11 mouse cellular contexts compared by ENCODE assay signal in genomic region chr12:5464250-5464899, GRCm38 (mm10).
DNase-seq lines count a peak whose midpoint lies in the region; ATAC-seq and TF ChIP-seq lines count a peak whose summit lies in the region.
"Had no signal": no experiment of that assay in that cellular context is flagged by ENCODE, and none has a peak within 500 bp of the region (broad histone marks: within the 10 kb centered on the region; RNA-seq: fewer than 3 reads in every experiment).

No protein-coding gene starts in this region.

- 20% methylated on average over 9 of the region's 9 CpGs for WGBS in forebrain, embryonic 15.5 days
- 38% methylated on average over 9 of the region's 9 CpGs for WGBS in forebrain, embryonic 11.5 days
- 40% methylated on average over 9 of the region's 9 CpGs for WGBS in midbrain, embryonic 10.5 days
- 22% methylated on average over 9 of the region's 9 CpGs for WGBS in midbrain, embryonic 15.5 days
- 37% methylated on average over 9 of the region's 9 CpGs for WGBS in kidney, postnatal 0 days
- 76% methylated on average over 9 of the region's 9 CpGs for WGBS in liver, postnatal 0 days (ENCODE audit: insufficient replicate concordance)

- H3K9me3 ChIP-seq in forebrain, embryonic 15.5 days, result no peaks in the 10 kb centered on the region
- H3K9me3 ChIP-seq in forebrain, embryonic 11.5 days (ENCODE audit: control insufficient read depth, low read length), result no peaks in the 10 kb centered on the region
- H3K9me3 ChIP-seq in midbrain, embryonic 10.5 days (replicated peaks), result no peaks in the 10 kb centered on the region
- H3K9me3 ChIP-seq in midbrain, embryonic 15.5 days, result no peaks in the 10 kb centered on the region
- H3K9me3 ChIP-seq in kidney, postnatal 0 days (replicated peaks; ENCODE audit: low read length), result no peaks in the 10 kb centered on the region
- H3K9me3 ChIP-seq in liver, postnatal 0 days (ENCODE audit: low read length), result no peaks in the 10 kb centered on the region
- H3K9me3 ChIP-seq: liver, embryonic 15.5 days had no signal

- H3K27ac ChIP-seq in forebrain, embryonic 15.5 days (replicated peaks), result no peak overlapping the region
- no peak overlapping the region for H3K27ac ChIP-seq in forebrain, embryonic 11.5 days (ENCODE audit: low read depth, low read length)
- no peak overlapping the region for H3K27ac ChIP-seq in midbrain, embryonic 10.5 days (replicated peaks)
- H3K27ac ChIP-seq in midbrain, embryonic 15.5 days, result no peak overlapping the region
- H3K27ac ChIP-seq in kidney, postnatal 0 days, result no peak overlapping the region
- no peak overlapping the region for H3K27ac ChIP-seq in liver, postnatal 0 days (ENCODE audit: low read depth)
- H3K27ac ChIP-seq: liver, embryonic 15.5 days had no signal

- peaks cover 3% of the 10 kb centered on the region; the same call in 1 of the 2 replicates for H3K4me1 ChIP-seq in forebrain, embryonic 15.5 days
- H3K4me1 ChIP-seq in forebrain, embryonic 11.5 days (replicated peaks; ENCODE audit: control insufficient read depth, insufficient read depth, low read length), result no peaks in the 10 kb centered on the region
- peaks cover 13% of the 10 kb centered on the region for H3K4me1 ChIP-seq in midbrain, embryonic 10.5 days
- 0 out of 2 replicates have a peak, but pooled peaks cover 3% of the 10 kb centered on the region for H3K4me1 ChIP-seq in midbrain, embryonic 15.5 days
- no peaks in the 10 kb centered on the region for H3K4me1 ChIP-seq in kidney, postnatal 0 days (replicated peaks; ENCODE audit: insufficient read depth, low read length)
- H3K4me1 ChIP-seq in liver, postnatal 0 days (ENCODE audit: insufficient read depth), result no peaks in the 10 kb centered on the region
- H3K4me1 ChIP-seq: liver, embryonic 15.5 days had no signal

- H3K36me3 ChIP-seq in forebrain, embryonic 15.5 days, result no peaks in the 10 kb centered on the region
- no peaks in the 10 kb centered on the region for H3K36me3 ChIP-seq in forebrain, embryonic 11.5 days (ENCODE audit: control insufficient read depth, insufficient read depth, low read length)
- no peaks in the 10 kb centered on the region for H3K36me3 ChIP-seq in midbrain, embryonic 10.5 days
- no peaks in the 10 kb centered on the region for H3K36me3 ChIP-seq in midbrain, embryonic 15.5 days (replicated peaks)
- no peaks in the 10 kb centered on the region for H3K36me3 ChIP-seq in kidney, postnatal 0 days (ENCODE audit: insufficient read depth, low read length)
- H3K36me3 ChIP-seq in liver, postnatal 0 days (replicated peaks; ENCODE audit: insufficient read depth, low read length), result no peaks in the 10 kb centered on the region
- H3K36me3 ChIP-seq: liver, embryonic 15.5 days had no signal

- H3K4me3 ChIP-seq in forebrain, embryonic 15.5 days, result no peak overlapping the region
- H3K4me3 ChIP-seq in forebrain, embryonic 11.5 days (ENCODE audit: low read depth, low read length), result no peak overlapping the region
- no peak overlapping the region for H3K4me3 ChIP-seq in midbrain, embryonic 10.5 days
- no peak overlapping the region for H3K4me3 ChIP-seq in midbrain, embryonic 15.5 days
- H3K4me3 ChIP-seq in kidney, postnatal 0 days (replicated peaks; ENCODE audit: low read depth, low read length), result no peak overlapping the region
- H3K4me3 ChIP-seq in liver, postnatal 0 days (ENCODE audit: low read depth, low read length), result no peak overlapping the region
- H3K4me3 ChIP-seq: liver, embryonic 15.5 days; myocyte had no signal

- no peak overlapping the region for H3K4me2 ChIP-seq in forebrain, embryonic 15.5 days (replicated peaks)
- no peak overlapping the region for H3K4me2 ChIP-seq in forebrain, embryonic 11.5 days (ENCODE audit: low read depth, low read length, severe bottlenecking)
- H3K4me2 ChIP-seq in midbrain, embryonic 15.5 days, result no peak overlapping the region
- 0 out of 2 replicates have a peak overlapping the region, but pooled peaks have one; percentile 11 for H3K4me2 ChIP-seq in kidney, postnatal 0 days (ENCODE audit: low read length)
- no peak overlapping the region for H3K4me2 ChIP-seq in liver, postnatal 0 days (ENCODE audit: low read depth, low read length)
- H3K4me2 ChIP-seq: liver, embryonic 15.5 days had no signal

- ATAC-seq in forebrain, embryonic 15.5 days (replicated peaks), result 0 out of 2 replicates have a peak, but pooled peaks have one; percentile 19
- ATAC-seq in forebrain, embryonic 11.5 days (replicated peaks; ENCODE audit: low FRiP score), result no peak
- no peak; the same call in 1 of the 2 replicates for ATAC-seq in midbrain, embryonic 15.5 days (replicated peaks)
- peak; percentile 59; the same call in 1 of the 2 replicates for ATAC-seq in kidney, postnatal 0 days (replicated peaks; ENCODE audit: low FRiP score, low read depth)
- no peak for ATAC-seq in liver, postnatal 0 days
- ATAC-seq: CD4-positive, CD25-positive, alpha-beta regulatory T cell, adult 4 months had no signal

- H3K9ac ChIP-seq in forebrain, embryonic 15.5 days (replicated peaks), result no peak overlapping the region
- no peak overlapping the region for H3K9ac ChIP-seq in forebrain, embryonic 11.5 days (ENCODE audit: low read length)
- no peak overlapping the region for H3K9ac ChIP-seq in midbrain, embryonic 15.5 days
- no peak overlapping the region for H3K9ac ChIP-seq in kidney, postnatal 0 days (ENCODE audit: low read depth, low read length)
- H3K9ac ChIP-seq in liver, postnatal 0 days (replicated peaks), result no peak overlapping the region
- H3K9ac ChIP-seq: liver, embryonic 15.5 days had no signal

- no peak for TF ChIP-seq CTCF in kidney, postnatal 0 days (IDR thresholded peaks at IDR 0.05; ENCODE audit: low read depth)
- no peak for TF ChIP-seq CTCF in liver, postnatal 0 days (IDR thresholded peaks at IDR 0.05; ENCODE audit: low read depth)

- TF ChIP-seq EP300 in liver, postnatal 0 days (IDR thresholded peaks at IDR 0.05; ENCODE audit: low read depth), result no peak

- no peaks in the 10 kb centered on the region for H3K27me3 ChIP-seq in forebrain, embryonic 15.5 days
- H3K27me3 ChIP-seq in forebrain, embryonic 11.5 days (ENCODE audit: control insufficient read depth, insufficient read depth, low read length), result no peaks in the 10 kb centered on the region
- no peaks in the 10 kb centered on the region for H3K27me3 ChIP-seq in midbrain, embryonic 10.5 days (ENCODE audit: low read depth, poor library complexity, severe bottlenecking)
- H3K27me3 ChIP-seq in midbrain, embryonic 15.5 days (replicated peaks), result no peaks in the 10 kb centered on the region
- H3K27me3 ChIP-seq in kidney, postnatal 0 days (ENCODE audit: insufficient read depth, low read length), result no peaks in the 10 kb centered on the region
- no peaks in the 10 kb centered on the region for H3K27me3 ChIP-seq in liver, postnatal 0 days (ENCODE audit: insufficient read depth, low read length)
- H3K27me3 ChIP-seq: liver, embryonic 15.5 days had no signal

- DNase-seq in forebrain, embryonic 11.5 days (ENCODE audit: low spot score), result no peak
- peak; percentile 27 for DNase-seq in midbrain, embryonic 10.5 days (ENCODE audit: low spot score)
- no peak for DNase-seq in kidney, postnatal 0 days (ENCODE audit: low spot score)
- DNase-seq in retina, postnatal 1 day, result peak; percentile 56
- DNase-seq in left cerebral cortex, adult 8-10 months (ENCODE audit: low spot score in 2 of 2), result no peak
- DNase-seq in liver, postnatal 0 days, result no peak

Comparison
In these comparisons a context has a peak if more than half of its experiments do, and no peak if none do; other contexts are left out.
1. ATAC-seq: peak in forebrain, embryonic 15.5 days (single experiment) and kidney, postnatal 0 days (single experiment); none in forebrain, embryonic 11.5 days (single experiment), midbrain, embryonic 15.5 days (single experiment) and liver, postnatal 0 days (single experiment).
2. DNase-seq: peak in midbrain, embryonic 10.5 days (single experiment) and retina, postnatal 1 day (single experiment); none in forebrain, embryonic 11.5 days (single experiment), kidney, postnatal 0 days (single experiment), left cerebral cortex, adult 8-10 months (0 of 2) and liver, postnatal 0 days (single experiment).